Mouse (Mus musculus) spleen, postnatal 0 days (tissue): ENCODE data around the gene Ankrd2. TPM values are rescaled to one million over a fixed set of nuclear protein-coding genes. Genes with fewer than 3 reads are reported as not detected.

Experiments used
- polyA plus RNA-seq: library from polyadenylated mRNA; unstranded; fragments of >200 nt; fragmentation: Nextera tagmentation; extraction: Ambion mirVana; gene quantifications from 2 replicates; pipeline ENCODE4 v1.2.1, GENCODE M21; 2015

Gene Ankrd2
- polyA plus RNA-seq = 5.4 and 6.2 TPM in 2 replicates

GRCm38 (mm10) chr19:42035456-42036248, at the start of gene Ankrd2:
TSS of gene Ankrd2 (plus strand) at chr19:42036000.

GRCm38 (mm10) chr19:42045269-42046102, 9.7 kb downstream of the Ankrd2 start, which contains the start of gene Hoga1:
TSS of gene Hoga1 (plus strand) at chr19:42045610.

GRCm38 (mm10) chr19:42051948-42052347, 16.1 kb downstream of the Ankrd2 start, which contains the start of gene 4933411K16Rik:
TSS of gene 4933411K16Rik (plus strand) at chr19:42052248.

GRCm38 (mm10) chr19:42086166-42086565, 50.4 kb downstream of the Ankrd2 start, which contains the start of gene Morn4:
TSS of gene Morn4 (minus strand) at chr19:42086357.

GRCm38 (mm10) chr19:42089748-42090595, 54.2 kb downstream of the Ankrd2 start, which contains the start of gene Pi4k2a:
TSS of gene Pi4k2a (plus strand) at chr19:42090470.

Other genes with a start within 250 kb of the Ankrd2 start
- gene Arhgap19, start 234.0 kb upstream of the Ankrd2 start, polyA plus RNA-seq = 29.4 and 29.5 TPM in 2 replicates
- gene Frat1, start 206.0 kb upstream of the Ankrd2 start, polyA plus RNA-seq = 24.6 and 25.8 TPM in 2 replicates
- 11.7 and 12.3 TPM in 2 replicates for gene Frat2, start 187.9 kb upstream of the Ankrd2 start, polyA plus RNA-seq
- gene Rrp12, start 139.8 kb upstream of the Ankrd2 start, polyA plus RNA-seq = 8.0 TPM in 2 replicates
- gene Pgam1, start 124.1 kb upstream of the Ankrd2 start, polyA plus RNA-seq = 136 and 152 TPM in 2 replicates
- 65.5 and 67.9 TPM in 2 replicates for gene Exosc1, start 102.6 kb upstream of the Ankrd2 start, polyA plus RNA-seq
- 43.8 and 46.1 TPM in 2 replicates for gene Zdhhc16, start 102.5 kb upstream of the Ankrd2 start, polyA plus RNA-seq
- 12.9 and 18.3 TPM in 2 replicates for gene Mms19, start 54.8 kb upstream of the Ankrd2 start, polyA plus RNA-seq
- 6.5 and 9.7 TPM in 2 replicates for gene Ubtd1, start 54.2 kb upstream of the Ankrd2 start, polyA plus RNA-seq
- 0.81 and 1.1 TPM in 2 replicates for gene Hoga1, start 9.6 kb downstream of the Ankrd2 start, polyA plus RNA-seq
- gene 4933411K16Rik, start 16.2 kb downstream of the Ankrd2 start, polyA plus RNA-seq = not detected in 2 replicates
- gene Morn4, start 50.4 kb downstream of the Ankrd2 start, polyA plus RNA-seq = 2.3 and 3.6 TPM in 2 replicates
- 9.6 and 12.5 TPM in 2 replicates for gene Pi4k2a, start 54.5 kb downstream of the Ankrd2 start, polyA plus RNA-seq
- 5.9 and 10.2 TPM in 2 replicates for gene Avpi1, start 93.1 kb downstream of the Ankrd2 start, polyA plus RNA-seq
- gene Marveld1, start 111.4 kb downstream of the Ankrd2 start, polyA plus RNA-seq = 4.2 and 6.5 TPM in 2 replicates
- 15.9 and 17.4 TPM in 2 replicates for gene Zfyve27, start 128.0 kb downstream of the Ankrd2 start, polyA plus RNA-seq
- not detected in 2 replicates for gene Sfrp5, start 166.3 kb downstream of the Ankrd2 start, polyA plus RNA-seq
- gene Golga7b, start 211.6 kb downstream of the Ankrd2 start, polyA plus RNA-seq = not detected in 2 replicates